Mouse (Mus musculus) cerebellum, adult 8-10 months (tissue): ENCODE measurements around the gene Apba3.

Source experiments
- DNase-seq: peaks from one replicate; pipeline ENCODE4 v3.0.0; 2022

Apba3 gene

DNA sequence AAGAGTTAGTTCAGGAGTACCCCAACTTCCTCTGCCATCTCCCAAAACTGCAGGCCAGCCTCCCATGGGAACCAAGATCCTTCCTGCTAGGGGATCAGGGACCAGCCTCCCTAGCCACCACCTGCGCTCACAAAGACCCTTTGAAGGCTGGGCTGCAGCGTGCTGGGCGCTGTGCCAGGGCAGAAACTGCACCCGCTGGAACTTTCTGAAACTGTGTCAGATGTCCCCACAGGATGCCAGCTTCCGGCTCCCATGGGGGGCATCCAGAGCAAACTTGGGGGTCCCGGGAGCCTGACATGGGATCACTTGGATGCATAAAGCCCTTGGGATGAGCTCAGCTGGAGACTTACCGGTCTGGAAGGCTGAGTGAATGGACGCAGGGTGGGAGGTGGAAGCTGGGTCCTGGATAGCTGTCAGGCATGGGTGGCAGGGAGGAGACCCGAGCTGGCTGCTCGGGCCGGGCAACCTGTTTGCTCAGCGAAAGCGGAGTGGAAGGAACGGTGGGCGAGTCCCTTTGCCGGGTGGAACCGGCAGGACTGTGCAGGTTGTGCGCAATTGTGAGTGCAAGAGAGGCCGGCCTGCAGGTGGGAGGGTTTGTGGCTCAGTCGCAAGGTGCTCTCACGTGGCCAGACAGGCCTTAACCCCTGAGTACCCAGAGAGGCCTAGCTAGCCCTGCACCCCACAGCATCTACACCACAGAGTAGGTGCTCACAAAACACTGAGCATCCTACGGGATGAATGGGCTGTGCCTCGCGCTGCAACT is 24.1 kb downstream of the Apba3 start:
- DNase-seq = no peak

GRCm38 (mm10) chr10:81291511-81292104 is 24.8 kb downstream of the Apba3 start, which contains the start of gene Tjp3:
Tjp3 (minus strand) TSS chr10:81291581.
- DNase-seq = no peak

- DNase-seq = peak; percentile 100
Measured at GRCm38 (mm10) chr10:81292554-81293333, 26.0 kb downstream of the Apba3 start, which contains the start of gene Pip5k1c. Pip5k1c (plus strand) TSS chr10:81292963.

GRCm38 (mm10) chr10:81293334-81294030 is 26.7 kb downstream of the Apba3 start:
- DNase-seq = no peak

DNA sequence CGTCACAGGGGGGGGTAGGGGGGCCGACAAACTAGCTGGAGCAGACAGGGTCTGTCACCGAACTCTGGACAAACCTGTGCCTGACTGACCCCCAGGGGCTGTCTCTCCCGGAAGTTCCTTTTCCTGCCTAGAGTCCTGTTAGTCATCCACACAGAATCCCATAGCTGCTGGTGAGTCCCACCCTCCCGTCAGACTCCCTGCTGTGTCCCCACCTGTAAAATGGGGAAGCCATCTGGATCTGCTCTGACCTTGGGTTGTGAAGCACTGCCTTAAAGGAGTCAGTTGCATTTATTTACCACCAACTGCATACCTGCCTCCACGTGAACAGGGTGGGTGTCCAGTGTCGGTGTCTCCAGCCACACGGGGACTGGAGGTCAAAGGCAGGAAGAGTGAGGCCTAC is 27.7 kb downstream of the Apba3 start:
- DNase-seq = peak; percentile 86

- no peak for DNase-seq
Measured at GRCm38 (mm10) chr10:81295185-81295584, 28.4 kb downstream of the Apba3 start.

- DNase-seq = no peak
Measured at GRCm38 (mm10) chr10:81297246-81297645, 30.5 kb downstream of the Apba3 start.

GRCm38 (mm10) chr10:81297845-81298244 is 31.1 kb downstream of the Apba3 start:
- no peak for DNase-seq

DNA sequence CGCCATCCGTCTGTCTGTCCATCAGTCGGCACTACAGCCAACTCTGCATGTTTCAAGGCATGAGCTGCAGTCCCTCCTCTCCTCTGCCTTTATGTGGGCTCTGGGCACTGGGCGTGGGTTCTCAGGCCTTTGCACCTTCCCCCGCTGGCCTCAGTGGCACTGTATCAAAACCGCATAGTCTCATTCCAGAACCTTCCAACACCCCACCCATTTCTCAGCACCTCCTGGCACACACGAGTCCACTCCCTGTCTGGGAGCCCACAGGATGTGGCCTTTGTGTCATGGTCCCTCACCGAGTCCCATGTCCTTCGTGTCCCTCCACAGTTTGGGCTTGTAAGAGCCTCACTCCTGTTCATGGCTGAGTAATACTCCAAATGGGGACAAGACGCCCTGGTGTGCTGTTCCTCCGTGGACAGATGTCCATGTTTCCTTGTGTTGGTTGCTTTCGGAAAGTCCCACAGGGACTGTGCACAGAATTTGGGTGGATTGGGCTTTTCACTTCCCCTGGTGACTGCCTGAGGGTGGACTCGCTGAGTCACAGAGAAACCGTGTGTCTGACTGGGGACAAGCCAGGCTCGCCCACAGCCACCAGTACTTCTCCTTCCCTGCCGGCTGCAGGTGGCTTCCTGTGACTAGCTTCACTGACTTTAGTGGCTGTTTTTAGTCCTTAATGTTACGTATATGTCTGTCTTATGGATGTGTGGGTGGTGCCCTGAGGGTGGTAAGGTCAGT is 31.8 kb downstream of the Apba3 start:
- no peak for DNase-seq

DNA sequence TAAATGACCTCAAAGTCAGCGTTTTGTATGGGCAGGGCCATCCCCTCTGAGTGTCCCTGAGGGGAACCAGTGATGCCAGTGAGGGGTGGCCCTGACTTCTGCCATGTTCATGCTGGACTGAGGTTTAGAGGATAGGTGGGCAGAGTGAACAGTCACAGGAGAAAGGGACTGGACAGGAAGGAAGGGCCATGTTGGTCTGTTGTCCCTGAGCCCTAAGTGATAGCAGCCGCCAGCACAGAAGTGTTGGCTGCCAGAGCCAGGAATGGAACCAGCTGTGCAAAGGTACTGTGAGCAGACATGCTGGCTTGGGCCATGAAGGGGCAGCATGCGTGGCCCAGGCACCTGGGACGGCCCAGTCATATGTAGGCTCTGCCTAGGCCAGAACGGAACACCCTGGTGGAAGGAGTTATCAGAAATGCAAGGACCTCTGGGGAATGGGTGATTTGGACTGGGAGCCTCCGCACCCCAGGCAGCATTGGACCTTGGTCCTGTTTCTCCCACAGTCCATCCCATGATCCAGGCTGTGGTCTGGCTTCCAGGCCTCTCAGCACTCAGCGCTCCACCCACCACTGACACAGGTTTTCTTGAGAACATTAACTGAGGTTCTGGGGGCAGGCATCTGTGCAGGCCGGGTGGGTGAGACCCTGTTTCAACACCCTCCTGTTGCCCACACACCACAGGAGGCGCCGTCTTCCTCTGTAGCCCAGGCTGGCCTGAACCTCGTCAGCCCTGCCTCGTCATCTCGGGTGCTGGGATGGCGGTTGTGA is 33.0 kb downstream of the Apba3 start:
- DNase-seq = no peak

- DNase-seq = no peak
Measured at GRCm38 (mm10) chr10:81300352-81300907, 33.7 kb downstream of the Apba3 start.

- DNase-seq = peak; percentile 78
Measured at GRCm38 (mm10) chr10:81301321-81301720, 34.6 kb downstream of the Apba3 start.

GRCm38 (mm10) chr10:81302288-81302687 is 35.5 kb downstream of the Apba3 start:
- DNase-seq = no peak

- no peak for DNase-seq
Measured at GRCm38 (mm10) chr10:81302781-81303218, 36.0 kb downstream of the Apba3 start.

DNA sequence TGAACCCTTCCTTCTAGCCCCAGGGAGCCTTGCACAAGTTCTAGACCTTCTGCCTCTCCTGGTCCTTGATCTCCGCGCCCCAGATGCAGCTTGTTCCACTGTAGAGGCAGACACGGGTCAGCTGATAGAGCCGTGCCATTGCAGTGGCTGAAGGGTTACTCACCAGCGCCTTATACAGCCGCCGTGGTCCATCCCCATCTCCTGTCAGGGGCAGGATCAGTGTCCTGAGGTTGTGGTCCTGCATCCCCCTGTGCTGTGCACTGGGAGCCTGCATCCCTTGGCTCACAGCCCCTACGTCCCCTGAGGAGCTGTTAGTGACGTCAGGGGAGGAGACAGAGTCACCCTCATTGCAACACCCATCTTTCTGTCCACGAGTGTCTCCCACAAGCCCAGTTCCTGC is 36.5 kb downstream of the Apba3 start:
- no peak for DNase-seq

GRCm38 (mm10) chr10:81303761-81304160 is 37.0 kb downstream of the Apba3 start:
- DNase-seq = no peak

DNA sequence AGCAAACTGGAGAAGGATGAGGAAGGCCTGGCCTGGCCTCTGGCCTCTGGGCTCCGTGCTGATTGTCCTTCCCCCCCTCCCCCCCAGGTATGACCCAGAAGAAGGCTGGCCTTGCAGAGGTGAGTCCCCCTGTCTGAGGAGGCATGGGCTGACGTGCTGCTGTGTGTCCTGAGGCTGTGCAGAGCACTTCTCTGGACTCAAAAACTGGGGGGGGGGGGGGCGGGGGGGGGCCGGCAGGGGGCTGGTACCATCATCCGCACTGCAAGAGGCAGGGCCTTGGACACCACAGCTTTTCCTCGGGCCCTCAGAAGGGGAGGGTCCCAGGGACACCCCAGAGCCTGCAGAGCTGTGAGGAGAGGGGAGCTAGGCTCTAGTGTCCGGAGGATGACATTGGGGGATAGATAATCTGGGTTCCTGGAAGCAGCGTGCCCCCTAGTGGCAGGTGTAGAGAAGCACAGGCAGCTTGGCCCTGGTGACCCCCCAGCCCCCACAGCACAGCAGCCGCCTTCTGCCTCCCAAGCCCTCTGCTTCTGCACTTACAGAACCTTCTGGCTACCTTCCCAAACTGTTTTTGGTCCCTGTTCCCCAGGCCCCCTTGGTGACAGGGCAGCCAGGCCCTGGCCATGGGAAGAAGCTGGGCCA is 38.0 kb downstream of the Apba3 start:
- peak; percentile 77 for DNase-seq

- DNase-seq = no peak
Measured at GRCm38 (mm10) chr10:81305663-81306062, 38.9 kb downstream of the Apba3 start.

DNA sequence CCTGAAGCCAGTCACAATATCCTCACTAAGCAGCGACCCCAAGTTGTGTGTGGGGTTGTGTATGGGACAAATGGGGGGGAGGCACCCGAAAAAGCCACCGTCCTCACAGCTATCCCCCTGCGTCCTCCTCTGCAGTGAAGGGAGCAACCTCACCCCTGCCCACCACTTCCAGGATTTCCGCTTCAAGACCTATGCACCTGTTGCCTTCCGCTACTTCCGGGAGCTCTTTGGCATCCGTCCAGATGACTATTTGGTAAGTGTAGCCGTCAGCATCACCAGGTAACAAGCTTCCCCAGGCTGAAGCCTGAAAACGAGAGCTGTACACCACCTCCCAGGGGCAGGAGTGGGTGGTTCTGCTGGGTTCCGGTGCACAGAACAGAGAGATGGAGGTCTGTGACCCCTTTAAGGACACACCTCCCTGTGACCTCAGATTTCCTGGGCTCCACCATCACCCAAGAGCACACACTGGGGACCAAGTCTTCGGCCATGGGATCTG is 39.5 kb downstream of the Apba3 start:
- no peak for DNase-seq
